Mouse (Mus musculus) T-helper 1 cell (primary cell): ENCODE measurements around the gene Tmem165.

ENCODE experiments used
- in situ Hi-C: fragments of 300-600 bp; cut with MboI, MseI; formaldehyde crosslinking; loops from one replicate; pipeline ENCODE4 v1.15.1; 2025; ENCODE audit warnings: high pct_unique_total_duplicates

Tmem165 gene

DNA sequence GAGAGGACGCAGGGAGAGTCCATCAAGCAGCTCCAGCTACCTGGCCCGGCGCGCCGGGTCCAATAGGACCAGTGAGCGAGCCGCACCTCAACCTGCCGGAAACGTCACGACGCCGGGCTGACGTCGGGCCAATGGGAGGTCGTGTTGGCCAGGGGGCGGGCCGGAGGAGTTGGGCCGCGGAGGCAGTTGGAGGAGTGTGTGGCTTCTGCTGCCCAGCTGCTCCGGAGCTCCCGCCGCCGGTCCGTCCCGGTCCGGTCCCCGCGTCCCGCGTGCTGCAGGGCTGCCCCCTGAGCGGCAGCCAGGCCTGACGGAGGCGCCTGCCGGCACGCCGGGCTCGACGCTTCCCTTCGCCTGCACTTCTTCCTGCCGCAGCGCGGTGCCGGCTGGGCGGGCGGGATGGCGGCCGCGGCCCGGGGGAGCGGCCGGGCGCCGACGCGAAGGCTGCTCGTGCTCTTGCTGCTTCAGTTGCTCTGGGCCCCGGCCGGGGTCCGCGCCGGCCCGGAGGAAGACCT lies at the start of gene Tmem165:
Gene Tmem165, plus strand, starts transcription at position 131 of the 512 bp plus-strand sequence.
- in situ Hi-C loops = loop anchor here (5.0 kb wide), 1 partner anchor 37 kb away; no protein-coding TSS in a partner anchor

- in situ Hi-C loops = no loop called here
Observed at GRCm38 (mm10) chr5:76135644-76136043, 48.0 kb upstream of the Tmem165 start.

GRCm38 (mm10) chr5:76136271-76136670 lies 47.4 kb upstream of the Tmem165 start:
- in situ Hi-C loops = no loop called here

DNA sequence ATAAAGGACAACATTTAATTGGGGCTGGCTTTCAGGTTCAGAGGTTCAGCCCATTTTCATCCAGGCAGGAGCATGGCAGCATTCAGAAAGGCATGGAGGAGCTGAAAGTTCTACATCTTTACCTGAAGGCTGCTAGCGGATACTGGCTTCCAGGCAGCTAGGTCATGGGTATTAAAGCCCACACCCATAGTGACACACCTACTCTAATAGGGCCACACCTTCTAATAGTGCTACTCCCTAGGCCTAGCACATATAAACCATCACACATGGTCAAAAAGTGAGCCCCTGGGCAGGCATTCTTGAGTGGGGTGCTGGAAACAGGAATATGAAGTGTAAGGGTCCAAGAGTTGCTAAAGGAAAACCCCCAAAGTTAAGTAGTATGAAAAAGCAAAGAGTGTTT lies 46.1 kb upstream of the Tmem165 start:
- in situ Hi-C loops = no loop called here

DNA sequence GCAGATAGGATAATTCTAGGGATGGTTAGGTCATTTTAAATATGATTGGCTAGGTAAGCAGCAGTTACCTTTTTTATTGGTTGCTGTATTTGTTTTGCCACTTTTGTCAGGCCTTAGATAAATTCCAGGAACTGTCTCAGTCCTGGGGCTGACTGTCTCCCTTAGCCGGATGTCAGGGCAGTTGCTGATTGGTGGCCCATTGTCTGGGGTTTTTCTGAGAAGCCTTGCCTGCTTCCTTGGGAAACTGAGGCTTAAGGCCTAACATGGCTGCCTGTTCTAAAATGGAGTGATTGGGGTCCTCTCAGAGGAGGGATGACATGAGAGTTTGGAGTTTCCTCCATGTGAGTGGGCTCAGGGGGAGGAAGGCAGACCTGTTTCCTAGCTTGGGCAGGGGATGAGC lies 45.6 kb upstream of the Tmem165 start:
- in situ Hi-C loops = no loop called here

DNA sequence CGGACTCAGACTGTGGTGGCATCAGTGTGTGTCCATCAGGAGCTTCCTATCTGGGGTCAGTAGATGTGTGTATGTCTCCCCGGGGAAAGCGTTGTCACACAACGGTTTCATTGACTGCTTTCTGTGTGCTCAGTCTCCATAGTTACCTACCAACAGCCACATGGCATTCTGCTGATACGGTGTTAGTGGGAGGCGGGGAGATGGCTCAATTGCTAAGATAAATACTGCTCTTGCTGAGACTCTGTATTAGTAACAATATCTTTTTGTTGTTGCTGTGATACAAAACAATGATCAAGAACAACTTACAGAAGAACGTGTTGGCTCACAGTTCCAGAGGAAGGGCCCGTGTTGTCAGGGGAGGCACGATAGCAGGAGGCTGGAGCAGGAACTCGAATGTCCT lies 45.2 kb upstream of the Tmem165 start:
- in situ Hi-C loops = no loop called here

DNA sequence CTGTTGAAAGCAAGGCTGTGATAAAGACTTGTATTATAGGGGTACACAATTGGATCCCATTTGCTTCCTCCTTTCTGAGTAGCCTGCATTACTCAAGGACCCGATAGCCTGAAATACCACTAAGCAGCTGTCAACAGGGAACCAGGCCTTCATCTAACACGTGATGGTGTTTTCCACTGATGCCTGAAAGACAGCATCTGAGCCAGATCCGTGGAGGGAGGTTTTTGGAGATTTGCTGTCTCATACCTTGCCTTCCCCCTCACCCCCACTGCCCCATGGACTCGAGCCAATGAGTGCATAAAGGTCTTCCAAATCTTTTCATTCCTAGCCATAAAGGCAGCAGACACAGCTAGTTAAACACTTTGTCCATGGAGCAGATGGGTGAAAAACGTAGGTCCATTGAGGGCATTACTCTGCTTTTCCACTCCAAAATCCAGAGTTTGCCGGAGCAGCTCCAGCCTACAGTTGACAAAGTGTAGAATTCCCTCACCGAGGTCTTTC lies 44.5 kb upstream of the Tmem165 start:
- in situ Hi-C loops = no loop called here

- in situ Hi-C loops = no loop called here
Observed at GRCm38 (mm10) chr5:76139808-76140729, 43.6 kb upstream of the Tmem165 start, which contains the start of gene Srd5a3. Srd5a3 (plus strand) TSS chr5:76140271.

GRCm38 (mm10) chr5:76140730-76141066 lies 43.0 kb upstream of the Tmem165 start:
- in situ Hi-C loops = no loop called here

GRCm38 (mm10) chr5:76143356-76143755 lies 40.3 kb upstream of the Tmem165 start:
- in situ Hi-C loops = no loop called here

DNA sequence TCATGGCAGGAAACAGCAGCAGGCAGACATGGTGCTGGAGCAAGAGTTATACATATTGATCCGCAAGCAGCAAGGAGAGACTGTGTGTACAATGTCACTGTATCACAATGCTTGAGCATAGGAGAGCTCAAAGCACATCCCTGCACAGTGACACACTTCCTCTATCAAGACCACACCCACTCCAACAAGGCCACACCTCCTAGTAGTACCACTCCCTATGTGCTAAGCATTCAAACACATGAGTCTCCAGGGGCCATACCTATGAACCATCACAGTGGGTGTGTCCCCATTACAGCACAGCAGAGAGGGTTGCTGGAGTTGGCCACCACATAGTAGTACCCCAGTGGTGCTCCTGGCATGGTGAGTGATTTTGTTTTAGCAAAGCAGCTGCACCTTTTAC lies 37.3 kb upstream of the Tmem165 start:
- in situ Hi-C loops = loop anchor here (5.0 kb wide), 1 partner anchor 36 kb away; the partner anchor contains the start of gene Tmem165

DNA sequence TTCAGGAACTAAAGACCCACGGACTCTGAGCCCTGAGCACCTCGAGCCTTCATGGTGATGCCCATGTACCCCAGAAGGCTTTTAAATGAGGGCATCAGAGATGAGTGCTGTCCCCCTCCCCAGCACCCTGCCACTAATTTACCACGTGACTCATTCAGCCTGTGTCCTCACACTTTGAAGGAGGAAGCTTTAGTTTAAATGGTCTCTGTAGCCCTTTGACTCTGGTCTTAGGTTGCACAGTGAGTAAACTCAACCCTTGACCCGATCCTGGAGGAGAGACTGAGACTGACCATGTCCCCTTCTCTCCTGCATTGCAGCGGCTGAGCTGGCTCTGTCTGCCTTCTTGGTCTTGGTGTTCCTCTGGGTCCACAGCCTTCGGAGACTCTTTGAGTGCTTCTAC lies 34.2 kb upstream of the Tmem165 start:
- in situ Hi-C loops = loop anchor here (5.0 kb wide), 1 partner anchor 33 kb away; the partner anchor contains the start of gene Tmem165

DNA sequence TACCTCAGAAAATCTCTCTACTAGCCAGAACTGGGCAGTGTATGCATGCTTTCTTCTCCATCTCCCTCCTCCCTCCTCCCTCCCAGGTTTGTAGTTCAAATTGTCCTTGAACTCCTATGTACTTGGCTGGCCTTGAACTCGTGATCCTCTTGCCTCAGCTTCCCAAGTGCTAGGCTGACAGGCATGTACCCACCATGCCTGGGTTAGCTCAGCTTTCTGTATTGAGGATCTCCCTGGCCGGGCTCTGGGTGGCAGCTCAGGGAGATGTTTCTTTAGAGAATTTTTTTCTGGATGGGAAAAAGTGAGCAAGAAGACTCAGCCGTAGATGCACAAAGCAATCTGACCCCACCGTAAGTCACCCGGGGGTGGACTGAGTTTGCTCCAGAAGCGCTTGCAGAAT lies 30.7 kb upstream of the Tmem165 start:
- in situ Hi-C loops = no loop called here

DNA sequence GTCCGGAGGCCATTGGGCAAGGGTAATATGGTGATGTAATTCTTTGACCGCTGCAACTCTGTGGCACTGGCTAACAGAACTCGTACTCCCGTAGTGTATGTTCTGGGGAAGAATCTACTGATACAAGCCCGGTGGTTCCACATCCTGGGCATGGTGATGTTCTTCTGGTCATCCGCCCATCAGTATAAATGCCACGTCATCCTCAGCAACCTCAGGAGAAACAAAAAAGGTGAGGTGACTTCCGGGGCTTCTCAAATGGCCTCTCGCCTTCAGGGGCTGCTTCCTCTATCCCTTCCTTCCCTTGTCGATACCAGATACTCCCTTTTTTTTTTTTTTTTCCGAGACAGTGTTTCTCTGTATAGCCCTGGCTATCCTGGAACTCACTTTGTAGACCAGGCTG lies 30.2 kb upstream of the Tmem165 start:
- in situ Hi-C loops = no loop called here

GRCm38 (mm10) chr5:76154434-76155165 lies 29.1 kb upstream of the Tmem165 start:
- in situ Hi-C loops = no loop called here

DNA sequence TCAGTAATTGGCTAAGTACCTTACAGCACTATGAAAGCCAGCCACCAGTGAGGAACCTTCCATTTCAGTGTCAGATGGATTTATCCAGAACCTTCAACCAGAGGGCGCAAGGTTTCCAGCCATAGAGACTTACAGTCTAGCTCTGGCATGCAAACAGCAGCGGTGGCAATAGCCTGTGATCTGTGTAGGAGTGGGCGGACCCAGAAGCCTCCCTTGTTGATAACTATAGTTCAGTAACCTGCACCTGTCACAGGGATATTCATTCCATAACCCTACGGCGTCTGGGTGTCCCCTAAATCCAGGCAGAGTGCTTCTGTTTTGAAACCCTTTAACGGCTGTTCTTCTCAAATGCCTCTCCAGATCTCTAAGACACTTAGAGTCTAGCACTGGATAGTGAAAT lies 24.1 kb upstream of the Tmem165 start:
- in situ Hi-C loops = no loop called here

GRCm38 (mm10) chr5:76160086-76160485 lies 23.6 kb upstream of the Tmem165 start:
- in situ Hi-C loops = no loop called here

DNA sequence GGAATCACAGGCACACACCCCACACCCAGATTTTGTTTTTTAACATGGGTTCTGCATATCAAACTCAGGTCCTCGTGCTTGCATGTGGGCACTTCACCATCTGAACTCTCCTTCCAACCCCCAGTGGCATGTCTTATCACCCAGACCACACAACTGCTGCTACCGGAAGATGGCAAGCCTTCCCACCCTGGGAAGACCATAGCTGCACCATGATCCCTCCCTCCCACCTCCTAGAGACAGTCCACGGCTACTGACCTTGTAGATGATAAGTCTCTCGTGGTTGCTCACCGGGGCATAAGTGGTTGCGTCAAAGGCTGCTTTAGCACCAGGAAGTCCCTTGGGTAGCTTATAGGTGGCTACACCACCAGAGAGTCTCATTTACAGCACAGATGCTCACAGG lies 22.2 kb upstream of the Tmem165 start:
- in situ Hi-C loops = no loop called here

DNA sequence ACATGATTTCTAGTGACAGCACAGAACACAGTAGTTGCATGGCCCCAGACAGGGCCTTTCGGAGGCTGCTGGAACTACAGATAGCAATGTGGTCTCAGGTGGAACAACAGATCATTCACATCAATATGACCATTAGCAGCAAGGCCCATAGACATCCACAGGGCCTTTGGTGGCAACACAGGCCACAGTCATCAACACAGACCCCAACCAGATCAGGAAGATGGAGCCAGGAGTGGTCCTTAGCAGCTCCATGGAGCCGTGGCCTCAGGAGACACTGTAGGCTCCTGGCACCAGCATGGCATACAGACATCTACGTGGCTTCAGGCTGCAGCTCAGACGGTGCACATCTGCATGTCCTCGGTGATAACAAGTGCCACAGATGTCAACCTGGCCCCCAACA lies 20.8 kb upstream of the Tmem165 start:
- in situ Hi-C loops = no loop called here

GRCm38 (mm10) chr5:76163828-76164390 lies 19.8 kb upstream of the Tmem165 start:
- in situ Hi-C loops = no loop called here

DNA sequence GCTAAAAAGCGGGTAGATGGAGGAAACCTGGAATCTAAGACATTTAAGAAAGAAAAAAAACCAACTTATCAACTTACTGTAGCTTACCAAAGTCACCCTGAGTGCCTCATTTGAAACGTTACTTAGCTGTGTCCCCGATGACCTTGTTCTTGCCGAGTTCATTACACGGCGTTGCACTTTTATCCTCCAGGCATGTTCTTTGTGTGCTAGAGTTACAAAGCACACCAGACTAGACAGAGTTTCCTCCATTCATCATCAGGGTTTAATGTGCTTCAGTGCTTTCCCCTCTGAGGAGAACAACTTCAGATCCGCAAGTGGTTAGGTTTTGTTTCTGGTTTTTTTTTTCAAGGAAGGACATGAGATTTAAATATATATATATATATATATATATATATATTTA lies 18.9 kb upstream of the Tmem165 start:
- in situ Hi-C loops = no loop called here

GRCm38 (mm10) chr5:76170522-76170921 lies 13.2 kb upstream of the Tmem165 start:
- in situ Hi-C loops = no loop called here
